In genomic region chr3:117575928-117576254, GRCm38 (mm10) we compare ENCODE assay signal across 9 mouse cellular contexts. TPM values are rescaled to one million over a fixed set of nuclear protein-coding genes. Genes with fewer than 3 reads are reported as not detected.
DNase-seq lines count a peak whose midpoint lies in the region; ATAC-seq lines count a peak whose summit lies in the region.
"Had no signal": no experiment of that assay in that cellular context is flagged by ENCODE, and none has a peak within 500 bp of the region (broad histone marks: within the 10 kb centered on the region; RNA-seq: fewer than 3 reads in every experiment).

No protein-coding gene starts in this region.

- H3K9me3 ChIP-seq in heart, embryonic 15.5 days (replicated peaks) = no peaks in the 10 kb centered on the region
- no peaks in the 10 kb centered on the region for H3K9me3 ChIP-seq in hindbrain, embryonic 12.5 days (replicated peaks)
- no peaks in the 10 kb centered on the region for H3K9me3 ChIP-seq in midbrain, embryonic 13.5 days

- peak overlapping the region; percentile 57; the same call in 1 of the 2 replicates for H3K27ac ChIP-seq in heart, embryonic 15.5 days
- no peak overlapping the region for H3K27ac ChIP-seq in hindbrain, embryonic 12.5 days
- H3K27ac ChIP-seq in midbrain, embryonic 13.5 days = peak overlapping the region; percentile 69

- ATAC-seq in heart, embryonic 15.5 days (replicated peaks; ENCODE audit: insufficient number of reproducible peaks, insufficient read depth, low FRiP score, low read depth) = 0 out of 2 replicates have a peak, but pooled peaks have one; percentile 7
- no peak; the same call in 1 of the 2 replicates for ATAC-seq in hindbrain, embryonic 12.5 days (ENCODE audit: low FRiP score)
- ATAC-seq in midbrain, embryonic 13.5 days = no peak; the same call in 1 of the 2 replicates

- H3K27me3 ChIP-seq in heart, embryonic 15.5 days = peaks cover 13% of the 10 kb centered on the region; the same call in 1 of the 2 replicates
- peaks cover 23% of the 10 kb centered on the region for H3K27me3 ChIP-seq in hindbrain, embryonic 12.5 days
- H3K27me3 ChIP-seq in midbrain, embryonic 13.5 days = peaks cover 26% of the 10 kb centered on the region
- H3K27me3 ChIP-seq: CH12.LX had no signal

- H3K4me3 ChIP-seq in heart, embryonic 15.5 days = peak overlapping the region; percentile 67
- peak overlapping the region; percentile 73 for H3K4me3 ChIP-seq in hindbrain, embryonic 12.5 days
- H3K4me3 ChIP-seq in midbrain, embryonic 13.5 days (replicated peaks) = peak overlapping the region; percentile 73

- peak overlapping the region; percentile 66 for H3K9ac ChIP-seq in heart, embryonic 15.5 days
- H3K9ac ChIP-seq in hindbrain, embryonic 12.5 days = peak overlapping the region; percentile 80
- peak overlapping the region; percentile 86 for H3K9ac ChIP-seq in midbrain, embryonic 13.5 days (replicated peaks)

- intact Hi-C loops in gastrocnemius, postnatal 36 days (cut with DNase I) = no loop called here

- DNase-seq in heart, adult 18-20 months = no peak
- peak; percentile 11 for DNase-seq in R1 (ENCODE audit: low read depth, low spot score)
- no peak for DNase-seq in cerebellum, adult 11-12 months
- DNase-seq in gastrocnemius, postnatal 36 days = no peak
- no peak for DNase-seq in layer of hippocampus, postnatal 10 days (ENCODE audit: low spot score in 2 of 2)

- peak overlapping the region; percentile 98 for H3K4me2 ChIP-seq in heart, embryonic 15.5 days
- H3K4me2 ChIP-seq in hindbrain, embryonic 12.5 days (replicated peaks) = peak overlapping the region; percentile 97
- peak overlapping the region; percentile 91 for H3K4me2 ChIP-seq in midbrain, embryonic 13.5 days (replicated peaks)

- WGBS in heart, embryonic 15.5 days = 6% methylated on average over 3 of the region's 3 CpGs
- 17% methylated on average over 3 of the region's 3 CpGs for WGBS in hindbrain, embryonic 12.5 days
- 14% methylated on average over 3 of the region's 3 CpGs for WGBS in midbrain, embryonic 13.5 days

- H3K4me1 ChIP-seq in heart, embryonic 15.5 days (replicated peaks) = peaks cover 20% of the 10 kb centered on the region
- H3K4me1 ChIP-seq in hindbrain, embryonic 12.5 days = peaks cover 11% of the 10 kb centered on the region
- H3K4me1 ChIP-seq in midbrain, embryonic 13.5 days (replicated peaks) = peaks cover 15% of the 10 kb centered on the region

- no peaks in the 10 kb centered on the region for H3K36me3 ChIP-seq in heart, embryonic 15.5 days
- H3K36me3 ChIP-seq in hindbrain, embryonic 12.5 days = no peaks in the 10 kb centered on the region
- no peaks in the 10 kb centered on the region for H3K36me3 ChIP-seq in midbrain, embryonic 13.5 days

RNA-seq across cellular contexts. Expression of gene Plppr5, which starts 1.3 kb away (rescaled TPM):
- polyA plus RNA-seq in heart, embryonic 15.5 days (2015; fragmentation: Nextera tagmentation; extraction: Ambion mirVana) = 2.7 and 2.8 TPM in 2 replicates
- total RNA-seq in heart, adult 18-20 months (2021) = under 1 TPM; 0.12 to 0.13 TPM
- polyA plus RNA-seq in hindbrain, embryonic 12.5 days (2016; fragmentation: Nextera tagmentation; extraction: Ambion mirVana) = 0.62 and 0.78 TPM in 2 replicates
- 1.8 and 2.0 TPM in 2 replicates for polyA plus RNA-seq in midbrain, embryonic 13.5 days (2015; fragmentation: Nextera tagmentation; extraction: Ambion mirVana)
- not detected for total RNA-seq in gastrocnemius, postnatal 36 days (2021)
- total RNA-seq in layer of hippocampus, postnatal 10 days (2021) = 10 to 100 TPM; 60.2 to 62.7 TPM
- total RNA-seq: CH12.LX had no signal

Comparison
In these comparisons a context has a peak if more than half of its experiments do, and no peak if none do; other contexts are left out.
1. RNA of gene Plppr5, which starts 1.3 kb away (total RNA-seq): 60.2 to 62.7 TPM in layer of hippocampus, postnatal 10 days; 0.12 to 0.13 TPM in heart, adult 18-20 months and not detected in gastrocnemius, postnatal 36 days; every median in the first group is over 10 times any median in the second.
2. Peak in every context shown above with its lines, with median percentiles within 50 percentile points of each other: H3K4me2 ChIP-seq, H3K4me3 ChIP-seq and H3K9ac ChIP-seq.